Mouse (Mus musculus) cortical plate, adult 2 months (tissue): ENCODE data around the gene Snx20.

Source experiments
- CTCF ChIP-seq: fragments of 200-500 bp; IDR thresholded peaks from 2 replicates; pipeline ENCODE4 v1.5.1; 2011; ENCODE audit warnings: mild to moderate bottlenecking, control low read depth, low read length; ENCODE audit not compliant: insufficient read depth; ENCODE audit errors: extremely low read depth
- POLR2A ChIP-seq: fragments of 200-500 bp; IDR thresholded peaks from 2 replicates; pipeline ENCODE4 v1.6.1; 2011; ENCODE audit warnings: mild to moderate bottlenecking, low read length, control low read depth; ENCODE audit not compliant: insufficient read depth; ENCODE audit errors: extremely low read depth

DNA sequence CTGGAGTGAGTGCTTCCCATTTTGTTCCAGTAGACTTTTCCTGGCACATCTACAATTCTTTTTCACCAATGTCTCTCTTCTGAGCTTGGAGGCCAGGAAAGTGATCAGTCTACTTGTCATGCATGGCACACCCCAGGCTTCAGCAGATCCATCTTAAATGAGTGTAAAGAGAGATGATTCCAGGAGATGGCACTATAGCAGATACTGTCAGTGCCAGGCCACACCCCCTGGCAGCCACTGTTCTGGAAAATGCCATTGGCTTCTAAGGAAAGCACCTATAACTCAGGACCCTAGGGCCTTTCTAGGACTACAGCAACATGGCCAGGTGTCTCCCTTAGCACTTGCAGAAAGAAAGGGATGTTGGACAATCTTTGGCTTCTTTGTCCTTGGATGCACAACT, 4.8 kb downstream of the Snx20 start:
- no peak for TF ChIP-seq POLR2A
- peak; percentile 39 for TF ChIP-seq CTCF
